Mouse (Mus musculus) CH12.LX (cell line): ENCODE results near the gene Sptb.

Experiments used
- BHLHE40 ChIP-seq: IDR thresholded peaks from 2 replicates; pipeline ENCODE4 v1.6.1; 2011; ENCODE audit warnings: mild to moderate bottlenecking, low read depth, low read length, improper control_type of control experiment
- CHD2 ChIP-seq: IDR thresholded peaks from 2 replicates; pipeline ENCODE4 v1.6.1; 2011; ENCODE audit warnings: low read length, improper control_type of control experiment
- CTCF ChIP-seq, 2 experiments: IDR thresholded peaks in 1 of 2; conservative IDR thresholded peaks in 1 of 2; 2 replicates each; pipeline ENCODE4 v1.5.1; 2011 to 2012; ENCODE audit warnings: low read depth in 2 of 2, low read length in 2 of 2, improper control_type of control experiment in 1 of 2, inconsistent platforms in 1 of 2, mild to moderate bottlenecking in 1 of 2, moderate library complexity in 1 of 2
- EP300 ChIP-seq: IDR thresholded peaks from 2 replicates; pipeline ENCODE4 v1.6.1; 2011; ENCODE audit warnings: low read length, improper control_type of control experiment
- MAFK ChIP-seq: IDR thresholded peaks from 2 replicates; pipeline ENCODE4 v1.6.1; 2011; ENCODE audit warnings: low read length, improper control_type of control experiment; ENCODE audit not compliant: insufficient replicate concordance
- MAX ChIP-seq: IDR thresholded peaks from 2 replicates; pipeline ENCODE4 v1.6.1; 2011; ENCODE audit warnings: low read length, improper control_type of control experiment
- MEF2A ChIP-seq: IDR thresholded peaks from 2 replicates; pipeline ENCODE4 v1.6.1; 2014; ENCODE audit warnings: low read depth, mild to moderate bottlenecking, inconsistent platforms, low read length, improper control_type of control experiment, borderline replicate concordance
- NELFE ChIP-seq: IDR thresholded peaks from 2 replicates; pipeline ENCODE4 v1.6.1; 2011; ENCODE audit warnings: low read depth, low read length, improper control_type of control experiment
- NRF1 ChIP-seq: IDR thresholded peaks from 2 replicates; pipeline ENCODE4 v1.6.1; 2014; ENCODE audit warnings: low read depth, mild to moderate bottlenecking, inconsistent platforms, low read length, improper control_type of control experiment, moderate library complexity
- POLR2A ChIP-seq: IDR thresholded peaks from 2 replicates; pipeline ENCODE4 v1.6.1; 2011; ENCODE audit warnings: low read depth, mild to moderate bottlenecking, improper control_type of control experiment, low read length
- POLR2AphosphoS2 ChIP-seq: IDR thresholded peaks from 2 replicates; pipeline ENCODE4 v1.6.1; 2011; ENCODE audit warnings: low read depth, low read length, improper control_type of control experiment
- RCOR1 ChIP-seq: conservative IDR thresholded peaks from 2 replicates; pipeline ENCODE4 v1.6.1; 2012; ENCODE audit warnings: low read depth, mild to moderate bottlenecking, inconsistent platforms, low read length, improper control_type of control experiment
- USF1 ChIP-seq: IDR thresholded peaks from 2 replicates; pipeline ENCODE4 v1.6.1; 2014; ENCODE audit warnings: low read depth, mild to moderate bottlenecking, inconsistent platforms, low read length, improper control_type of control experiment

- TF ChIP-seq CTCF (conservative IDR thresholded peaks at IDR 0.05 in 1 of 2, IDR thresholded peaks at IDR 0.05 in 1 of 2; ENCODE audit: low read depth in 2 of 2, low read length in 2 of 2) (no peak), MEF2A (no peak), EP300 (no peak), POLR2A (no peak), NRF1 (no peak), MAX (no peak), CHD2 (no peak), USF1 (no peak), BHLHE40 (no peak), POLR2AphosphoS2 (no peak), RCOR1 (no peak), MAFK (0 out of 2 replicates have a peak, but pooled peaks have one; percentile 22), NELFE (no peak)
Observed at GRCm38 (mm10) chr12:76593839-76594322, 116.5 kb downstream of the Sptb start.
